Mouse (Mus musculus) bone marrow macrophage, adult 2 months (primary cell): Measurements from ENCODE around the gene Oas3.

Experiments
- CTCF ChIP-seq: IDR thresholded peaks from 2 replicates; pipeline ENCODE4 v1.5.1; 2012; ENCODE audit warnings: low read depth, mild to moderate bottlenecking, low read length, moderate library complexity
- POLR2A ChIP-seq: IDR thresholded peaks from 2 replicates; pipeline ENCODE4 v1.6.1; 2012; ENCODE audit warnings: mild to moderate bottlenecking, low read depth, low read length, borderline replicate concordance

- peak; percentile 64; the same call in 1 of the 2 replicates for TF ChIP-seq CTCF
- no peak for TF ChIP-seq POLR2A
These were observed 38.5 kb upstream of the Oas3 start for GRCm38 (mm10) chr5:120815949-120816348.
